Mouse (Mus musculus): ENCODE data around the gene Gm37419. TPM values are rescaled to one million over a fixed set of nuclear protein-coding genes. Genes with fewer than 3 reads are reported as not detected.

Gene Gm37419
- total and polyA plus RNA-seq, 3 experiments, result not detected

GRCm38 (mm10) chr16:24005928-24006327, 17.6 kb downstream of the Gm37419 start:
- TF ChIP-seq JUND (IDR thresholded peaks at IDR 0.05; ENCODE audit: low read depth, low read length) (no peak), KAT2A (conservative IDR thresholded peaks at IDR 0.05; ENCODE audit: low read depth, low read length) (no peak), ELF1 (IDR thresholded peaks at IDR 0.05; ENCODE audit: low read depth, low read length) (no peak), MEF2A (IDR thresholded peaks at IDR 0.05; ENCODE audit: extremely low read depth, insufficient replicate concordance, low read depth, low read length, poor library complexity, severe bottlenecking) (no peak), CTCF (IDR thresholded peaks at IDR 0.05 in 2 of 3, conservative IDR thresholded peaks at IDR 0.05 in 1 of 3; ENCODE audit: control insufficient read depth in 1 of 3, insufficient read depth in 1 of 3, low read depth in 2 of 3, low read length in 3 of 3, poor library complexity in 1 of 3, severe bottlenecking in 1 of 3) (no peak), TCF12 (IDR thresholded peaks at IDR 0.05; ENCODE audit: low read depth, low read length) (no peak), E2F4 (IDR thresholded peaks at IDR 0.05; ENCODE audit: borderline replicate concordance, low read depth, low read length) (no peak), CHD2 (IDR thresholded peaks at IDR 0.05; ENCODE audit: low read length) (no peak), HCFC1 (IDR thresholded peaks at IDR 0.05; ENCODE audit: low read depth, low read length) (no peak), RAD21 (IDR thresholded peaks at IDR 0.05; ENCODE audit: low read depth, low read length) (no peak), NELFE (IDR thresholded peaks at IDR 0.05; ENCODE audit: low read depth, low read length) (no peak), ZMIZ1 (IDR thresholded peaks at IDR 0.05; ENCODE audit: low read depth, low read length) (no peak), SIN3A (IDR thresholded peaks at IDR 0.05; ENCODE audit: low read length) (no peak)
- Histone ChIP-seq H3K79me2 (ENCODE audit: control insufficient read depth, insufficient read depth, low read length, poor library complexity) (no peaks in the 10 kb centered on the region), H3K27me3 (ENCODE audit: control insufficient read depth in 1 of 2, insufficient read depth in 2 of 2, low read length in 2 of 2) (no peaks in the 10 kb centered on the region), H3K9me3 (replicated peaks; ENCODE audit: insufficient read depth, low read length) (no peaks in the 10 kb centered on the region), H3K4me1 (ENCODE audit: control insufficient read depth in 1 of 2, insufficient read depth in 2 of 2, low read length in 2 of 2) (no peaks in the 10 kb centered on the region), H3K27ac (ENCODE audit: control insufficient read depth, low read depth, low read length) (no peak overlapping the region), H3K9ac (ENCODE audit: control insufficient read depth, low read depth, low read length, poor library complexity, severe bottlenecking) (no peak overlapping the region), H3K4me3 (ENCODE audit: control insufficient read depth in 1 of 2, insufficient read depth in 1 of 2, low read depth in 2 of 2, low read length in 2 of 2) (no peak overlapping the region), H3K36me3 (ENCODE audit: control insufficient read depth in 1 of 2, insufficient read depth in 2 of 2, low read length in 2 of 2) (no peaks in the 10 kb centered on the region)
- DNase-seq (ENCODE audit: low read depth, low spot score), result no peak

DNA sequence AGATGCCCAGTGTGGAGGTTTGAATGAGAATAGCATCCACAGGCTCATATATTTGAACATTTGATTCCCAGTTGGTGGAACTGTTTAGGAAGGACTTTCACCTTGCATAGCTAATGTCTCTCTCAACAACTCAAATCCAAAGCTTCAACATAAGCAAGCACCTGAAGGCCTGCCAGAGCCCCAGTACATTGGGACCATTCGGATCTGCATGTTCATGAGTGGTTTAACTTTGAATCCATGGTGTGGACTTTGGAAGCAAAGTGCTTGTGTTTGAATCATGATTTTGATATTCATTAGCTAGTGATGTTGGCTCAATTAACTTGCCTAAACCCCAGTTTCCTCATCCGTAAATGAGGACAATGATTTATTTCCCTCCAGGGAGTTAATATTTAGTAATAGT, 21.6 kb downstream of the Gm37419 start:
- no peaks in the 10 kb centered on the region for H3K4me1 ChIP-seq (ENCODE audit: control insufficient read depth in 1 of 2, insufficient read depth in 2 of 2, low read length in 2 of 2)
- H3K36me3 ChIP-seq (ENCODE audit: control insufficient read depth in 1 of 2, insufficient read depth in 2 of 2, low read length in 2 of 2), result no peaks in the 10 kb centered on the region

More for the DNA sequence above, 21.6 kb downstream of the Gm37419 start:
- Histone ChIP-seq H3K4me3 (ENCODE audit: control insufficient read depth in 1 of 2, insufficient read depth in 1 of 2, low read depth in 2 of 2, low read length in 2 of 2) (no peak overlapping the region), H3K79me2 (ENCODE audit: control insufficient read depth, insufficient read depth, low read length, poor library complexity) (no peaks in the 10 kb centered on the region), H3K27me3 (ENCODE audit: control insufficient read depth in 1 of 2, insufficient read depth in 2 of 2, low read length in 2 of 2) (no peaks in the 10 kb centered on the region), H3K27ac (ENCODE audit: control insufficient read depth, low read depth, low read length) (no peak overlapping the region), H3K9ac (ENCODE audit: control insufficient read depth, low read depth, low read length, poor library complexity, severe bottlenecking) (no peak overlapping the region), H3K9me3 (replicated peaks; ENCODE audit: insufficient read depth, low read length) (no peaks in the 10 kb centered on the region)
- no peak for DNase-seq (ENCODE audit: low read depth, low spot score)
- TF ChIP-seq ZMIZ1 (IDR thresholded peaks at IDR 0.05; ENCODE audit: low read depth, low read length), result no peak
- TF ChIP-seq USF2 (IDR thresholded peaks at IDR 0.05; ENCODE audit: borderline replicate concordance in 1 of 2, insufficient read depth in 1 of 2, low read depth in 1 of 2, low read length in 2 of 2), result no peak
- no peak for TF ChIP-seq USF1 (IDR thresholded peaks at IDR 0.05; ENCODE audit: low read depth, low read length)
- no peak for TF ChIP-seq TBP (IDR thresholded peaks at IDR 0.05; ENCODE audit: low read depth, low read length)
- no peak for TF ChIP-seq TAL1 (IDR thresholded peaks at IDR 0.05; ENCODE audit: low read length)
- no peak for TF ChIP-seq MYB (IDR thresholded peaks at IDR 0.05; ENCODE audit: low read depth, low read length)
- TF ChIP-seq CTCF (IDR thresholded peaks at IDR 0.05 in 2 of 3, conservative IDR thresholded peaks at IDR 0.05 in 1 of 3; ENCODE audit: control insufficient read depth in 1 of 3, insufficient read depth in 1 of 3, low read depth in 2 of 3, low read length in 3 of 3, poor library complexity in 1 of 3, severe bottlenecking in 1 of 3), result no peak
- no peak for TF ChIP-seq POLR2AphosphoS2 (IDR thresholded peaks at IDR 0.05; ENCODE audit: low read length)
- no peak for TF ChIP-seq RCOR1 (IDR thresholded peaks at IDR 0.05; ENCODE audit: low read depth, low read length)
- no peak for TF ChIP-seq EP300 (IDR thresholded peaks at IDR 0.05; ENCODE audit: low read depth in 1 of 2, low read length in 2 of 2)
- TF ChIP-seq ZNF384 (IDR thresholded peaks at IDR 0.05; ENCODE audit: low read depth, low read length), result no peak
- TF ChIP-seq HCFC1 (IDR thresholded peaks at IDR 0.05; ENCODE audit: low read depth, low read length), result no peak

All from MEL (cell line).